Comparison of ENCODE assay signal across 8 mouse cellular contexts in the genomic region with DNA sequence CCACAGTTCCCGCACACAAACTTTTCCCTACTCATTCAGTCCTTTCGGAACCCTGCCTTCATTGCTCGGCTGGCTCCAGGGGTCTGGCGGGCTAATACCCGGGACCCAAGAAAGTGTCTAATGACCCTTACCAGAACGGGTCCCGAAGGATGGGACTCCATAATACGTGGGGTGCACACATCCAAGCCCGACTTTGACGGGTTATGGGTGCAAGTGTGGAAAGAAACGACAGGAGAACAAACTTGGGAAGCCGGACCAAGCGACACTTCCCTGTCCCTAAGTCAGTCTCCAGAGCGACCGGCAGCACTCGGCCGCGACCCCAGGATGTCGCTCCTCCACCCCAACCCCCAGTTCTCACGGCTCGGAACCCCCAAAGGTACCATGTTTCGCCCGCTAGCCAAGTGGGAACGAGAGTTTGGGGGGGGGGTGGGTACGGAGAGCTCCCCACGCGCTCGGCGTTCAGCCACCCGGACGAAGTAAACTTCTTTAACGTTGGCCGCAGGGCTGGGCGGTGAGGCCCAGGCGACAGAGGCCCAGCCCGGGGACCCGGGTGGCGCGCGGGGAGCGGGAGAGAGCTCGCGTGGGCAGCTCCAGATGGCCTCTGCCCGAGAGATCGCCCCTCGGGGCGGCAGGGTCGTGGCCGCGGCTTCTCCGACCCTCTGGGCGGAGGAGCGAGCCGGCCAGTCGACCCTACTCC. TPM values are rescaled to one million over a fixed set of nuclear protein-coding genes. Genes with fewer than 3 reads are reported as not detected.
DNase-seq lines count a peak whose midpoint lies in the region; ATAC-seq and TF ChIP-seq lines count a peak whose summit lies in the region.

No protein-coding gene starts in this region.

- H3K9me3 ChIP-seq in heart, embryonic 10.5 days, result no peaks in the 10 kb centered on the region
- no peaks in the 10 kb centered on the region for H3K9me3 ChIP-seq in hindbrain, embryonic 16.5 days (ENCODE audit: control insufficient read depth, low read length)
- H3K9me3 ChIP-seq in midbrain, postnatal 0 days (ENCODE audit: low read length), result no peaks in the 10 kb centered on the region

- H3K4me3 ChIP-seq in heart, embryonic 10.5 days, result peak overlapping the region; percentile 89
- peak overlapping the region; percentile 53 for H3K4me3 ChIP-seq in hindbrain, embryonic 16.5 days (ENCODE audit: low read length)
- peak overlapping the region; percentile 38 for H3K4me3 ChIP-seq in midbrain, postnatal 0 days (ENCODE audit: low read depth, low read length)

- H3K4me1 ChIP-seq in heart, embryonic 10.5 days, result peaks cover 61% of the 10 kb centered on the region
- peaks cover 28% of the 10 kb centered on the region for H3K4me1 ChIP-seq in hindbrain, embryonic 16.5 days (ENCODE audit: control insufficient read depth, insufficient read depth, low read depth, low read length)
- peaks cover 3% of the 10 kb centered on the region; the same call in 1 of the 2 replicates for H3K4me1 ChIP-seq in midbrain, postnatal 0 days (ENCODE audit: insufficient read depth, low read length)

- TF ChIP-seq CTCF in midbrain, postnatal 0 days (IDR thresholded peaks at IDR 0.05), result no peak

- no peak for ATAC-seq in hindbrain, embryonic 16.5 days
- no peak for ATAC-seq in midbrain, postnatal 0 days (ENCODE audit: low FRiP score)

- whole genome bisulfite sequencing in heart, embryonic 10.5 days, result under 1% methylated on average over 55 of the region's 55 CpGs
- WGBS in hindbrain, embryonic 16.5 days, result under 1% methylated on average over 55 of the region's 55 CpGs
- WGBS in midbrain, postnatal 0 days, result under 1% methylated on average over 54 of the region's 55 CpGs

- peak overlapping the region; percentile 89 for H3K4me2 ChIP-seq in hindbrain, embryonic 16.5 days (ENCODE audit: low read length)
- H3K4me2 ChIP-seq in midbrain, postnatal 0 days (ENCODE audit: low read depth, low read length, poor library complexity, severe bottlenecking), result peak overlapping the region; percentile 64

- H3K36me3 ChIP-seq in heart, embryonic 10.5 days, result no peaks in the 10 kb centered on the region
- no peaks in the 10 kb centered on the region for H3K36me3 ChIP-seq in hindbrain, embryonic 16.5 days (ENCODE audit: control insufficient read depth, insufficient read depth, low read length)
- H3K36me3 ChIP-seq in midbrain, postnatal 0 days (ENCODE audit: insufficient read depth, low read length), result no peaks in the 10 kb centered on the region

- peaks cover 23% of the 10 kb centered on the region for H3K27me3 ChIP-seq in heart, embryonic 10.5 days (ENCODE audit: insufficient read depth, poor library complexity, severe bottlenecking)
- H3K27me3 ChIP-seq in hindbrain, embryonic 16.5 days (replicated peaks; ENCODE audit: control insufficient read depth, insufficient read depth, low read length), result peaks cover 9% of the 10 kb centered on the region
- H3K27me3 ChIP-seq in midbrain, postnatal 0 days (ENCODE audit: insufficient read depth, low read length), result peaks cover 26% of the 10 kb centered on the region

- peak overlapping the region; percentile 61 for H3K9ac ChIP-seq in hindbrain, embryonic 16.5 days (ENCODE audit: low read depth, low read length)
- peak overlapping the region; percentile 59 for H3K9ac ChIP-seq in midbrain, postnatal 0 days (replicated peaks; ENCODE audit: low read length, poor library complexity, severe bottlenecking)

- DNase-seq in heart, embryonic 10.5 days (ENCODE audit: low spot score), result no peak
- no peak for DNase-seq in heart, adult 8-10 months (ENCODE audit: low spot score)
- peak; percentile 68 for DNase-seq in embryo, embryonic 9.5 days (ENCODE audit: extremely low spot score)
- no peak for DNase-seq in midbrain, postnatal 0 days (ENCODE audit: low spot score)
- DNase-seq in left cerebral cortex, postnatal 10 days (ENCODE audit: extremely low spot score in 1 of 2, low spot score in 2 of 2), result no peak
- no peak for DNase-seq in urinary bladder, adult 2 months (ENCODE audit: low spot score)
- DNase-seq in layer of hippocampus, postnatal 36 days, result no peak

- intact Hi-C loops in left cerebral cortex, postnatal 10 days (cut with DNase I), result loop anchor here (5.0 to 10.0 kb wide), 3 partner anchors 266 to 746 kb away; no protein-coding TSS in a partner anchor

- peak overlapping the region; percentile 96 for H3K27ac ChIP-seq in heart, embryonic 10.5 days
- peak overlapping the region; percentile 78 for H3K27ac ChIP-seq in hindbrain, embryonic 16.5 days (ENCODE audit: low read depth, low read length)
- peak overlapping the region; percentile 69 for H3K27ac ChIP-seq in midbrain, postnatal 0 days (ENCODE audit: low read depth, low read length)

RNA-seq across cellular contexts. Expression of a gene that starts 2.4 kb away (rescaled TPM):
- 5.9 and 6.9 TPM in 2 replicates for polyA plus RNA-seq in heart, embryonic 10.5 days (2016; fragmentation: Nextera tagmentation; extraction: Ambion mirVana)
- total RNA-seq in heart, adult 8-10 months (2022), result 1 to 10 TPM in 3 of 4 experiments, under 1 TPM in 1; 0.92 to 1.4 (median 1.2) TPM
- polyA plus RNA-seq in hindbrain, embryonic 16.5 days (2015; fragmentation: Nextera tagmentation; extraction: Ambion mirVana), result 5.3 and 7.2 TPM in 2 replicates
- 8.2 and 8.7 TPM in 2 replicates for total RNA-seq in midbrain, postnatal 0 days (2014; rRNA removed)
- polyA plus RNA-seq in midbrain, postnatal 0 days (2015; fragmentation: Nextera tagmentation; extraction: Ambion mirVana), result 3.1 and 3.8 TPM in 2 replicates
- 10 to 100 TPM; 14.1 to 15.0 TPM for total RNA-seq in left cerebral cortex, postnatal 10 days (2021)
- 0.03 TPM in 2 replicates for polyA plus RNA-seq in urinary bladder, adult 2 months (2012; rRNA removed)
- 10 to 100 TPM; 11.8 to 13.9 TPM for total RNA-seq in layer of hippocampus, postnatal 36 days (2021)

Comparison
In these comparisons a context has a peak if more than half of its experiments do, and no peak if none do; other contexts are left out.
1. H3K4me3 ChIP-seq: peak in every context shown above with its lines; median percentile 89 in heart, embryonic 10.5 days; 53 in hindbrain, embryonic 16.5 days; 38 in midbrain, postnatal 0 days.